Mouse (Mus musculus): ENCODE results near the gene Napepld. TPM values are rescaled to one million over a fixed set of nuclear protein-coding genes. Genes with fewer than 3 reads are reported as not detected.
"Not testable (repeated sequence)": the region's sequence is repeated elsewhere in the genome, so short reads cannot be mapped to it uniquely, and the experiment has no call there.

The Napepld gene
- polyA plus RNA-seq, 1 experiment from 2014 or later, result 2.5 TPM

DNA sequence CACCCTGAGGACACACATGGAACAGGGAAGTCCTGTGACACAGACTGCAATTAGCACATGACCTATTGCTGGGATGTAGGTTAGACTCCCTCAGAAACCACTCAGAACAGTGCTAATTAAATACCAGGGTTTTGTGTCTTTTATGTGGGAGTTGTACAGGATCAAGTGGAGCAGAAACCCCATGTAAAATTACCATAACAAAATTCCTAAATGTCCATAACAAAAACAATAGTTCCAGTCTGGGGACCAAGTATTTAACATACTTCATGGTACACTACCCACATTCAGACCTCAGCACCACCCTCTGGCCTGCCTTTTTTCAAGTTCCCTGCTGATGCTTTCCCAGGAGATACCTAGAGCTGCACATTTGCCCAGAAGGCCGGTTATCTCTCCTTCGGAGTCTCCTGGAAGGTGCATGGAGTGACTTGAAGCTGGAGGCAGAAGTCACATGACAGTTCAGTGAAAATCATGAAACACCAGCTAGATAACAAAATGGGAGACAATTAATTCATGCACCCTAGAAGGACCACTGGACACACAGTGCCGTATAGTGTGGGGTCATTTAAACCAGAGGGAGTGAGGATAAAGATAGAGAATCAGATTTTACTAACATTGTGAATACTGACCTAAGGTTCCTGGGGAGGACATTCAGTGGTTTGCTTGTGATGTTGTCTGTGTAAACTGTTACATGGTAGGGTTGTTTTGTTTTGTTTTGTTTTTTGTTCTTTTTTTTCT, 31.1 kb upstream of the Napepld start:
- Histone ChIP-seq H3K9ac (no peak overlapping the region), H3K4me1 (peaks cover 4% of the 10 kb centered on the region; the same call in 1 of the 2 replicates), H3K4me2 (replicated peaks) (no peak overlapping the region), H3K9me3 (no peaks in the 10 kb centered on the region), H3K4me3 (no peak overlapping the region), H3K27ac (no peak overlapping the region), H3K36me3 (no peaks in the 10 kb centered on the region), H3K27me3 (no peaks in the 10 kb centered on the region)
- no peak for ATAC-seq (ENCODE audit: low FRiP score, low read depth)
- 90% methylated on average over 3 of the region's 3 CpGs for WGBS

GRCm38 (mm10) chr5:21729107-21729506, 27.9 kb upstream of the Napepld start:
- Histone ChIP-seq H3K9me3 (no peaks in the 10 kb centered on the region), H3K9ac (no peak overlapping the region), H3K27me3 (no peaks in the 10 kb centered on the region), H3K36me3 (no peaks in the 10 kb centered on the region), H3K4me3 (no peak overlapping the region), H3K4me2 (replicated peaks) (no peak overlapping the region), H3K27ac (no peak overlapping the region), H3K4me1 (peaks cover 14% of the 10 kb centered on the region; the same call in 1 of the 2 replicates)
- WGBS, result 80% methylated on average over 5 of the region's 5 CpGs
- no peak for ATAC-seq (ENCODE audit: low FRiP score, low read depth)

DNA sequence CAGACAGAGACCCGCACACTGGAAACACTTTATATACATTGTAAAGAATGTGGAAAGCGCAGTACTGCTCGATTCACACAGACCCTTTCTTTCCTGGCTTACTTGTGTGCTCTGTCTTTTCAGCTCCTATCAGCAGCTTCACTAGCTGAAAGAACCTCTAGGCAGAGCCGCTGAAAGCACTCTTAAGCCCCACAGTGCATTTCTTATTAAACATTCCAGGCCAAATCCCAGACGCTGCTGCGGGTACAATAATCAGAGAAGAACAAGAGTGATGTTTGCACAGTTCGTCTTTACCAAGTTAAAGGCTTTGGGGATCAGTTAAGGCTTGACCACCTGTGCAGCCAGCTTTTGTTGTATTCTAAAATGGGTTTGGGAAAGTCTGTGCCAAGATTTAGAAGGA, 23.7 kb upstream of the Napepld start:
- Histone ChIP-seq H3K27me3 (no peaks in the 10 kb centered on the region), H3K27ac (peak overlapping the region; percentile 73; the same call in 1 of the 2 replicates), H3K9ac (no peak overlapping the region), H3K4me3 (no peak overlapping the region), H3K4me1 (peaks cover 17% of the 10 kb centered on the region; the same call in 1 of the 2 replicates), H3K4me2 (replicated peaks) (no peak overlapping the region), H3K9me3 (no peaks in the 10 kb centered on the region), H3K36me3 (no peaks in the 10 kb centered on the region)
- 23% methylated on average over 7 of the region's 7 CpGs for WGBS
- peak; percentile 50; the same call in 1 of the 2 replicates for ATAC-seq (ENCODE audit: low FRiP score, low read depth)

GRCm38 (mm10) chr5:21724427-21724826, 23.2 kb upstream of the Napepld start:
- Histone ChIP-seq H3K4me2 (replicated peaks) (no peak overlapping the region), H3K4me3 (no peak overlapping the region), H3K27me3 (no peaks in the 10 kb centered on the region), H3K36me3 (no peaks in the 10 kb centered on the region), H3K9me3 (no peaks in the 10 kb centered on the region), H3K27ac (peak overlapping the region; percentile 73; the same call in 1 of the 2 replicates), H3K9ac (no peak overlapping the region), H3K4me1 (peaks cover 17% of the 10 kb centered on the region; the same call in 1 of the 2 replicates)
- no peak for ATAC-seq (ENCODE audit: low FRiP score, low read depth)
- WGBS, result 55% methylated on average over 1 of the region's 1 CpGs

GRCm38 (mm10) chr5:21719209-21719608, 18.0 kb upstream of the Napepld start:
- ATAC-seq (ENCODE audit: low FRiP score, low read depth), result no peak
- WGBS, result 89% methylated on average over 2 of the region's 2 CpGs

GRCm38 (mm10) chr5:21718546-21718945, 17.4 kb upstream of the Napepld start:
- peaks cover 6% of the 10 kb centered on the region; the same call in 1 of the 2 replicates for H3K4me1 ChIP-seq
- no peak overlapping the region for H3K4me2 ChIP-seq (replicated peaks)
- H3K4me3 ChIP-seq, result no peak overlapping the region
- 89% methylated on average over 5 of the region's 5 CpGs for WGBS
- H3K9me3 ChIP-seq, result no peaks in the 10 kb centered on the region
- H3K27ac ChIP-seq, result no peak overlapping the region
- no peaks in the 10 kb centered on the region for H3K36me3 ChIP-seq
- H3K27me3 ChIP-seq, result no peaks in the 10 kb centered on the region
- ATAC-seq (ENCODE audit: low FRiP score, low read depth), result no peak
- H3K9ac ChIP-seq, result no peak overlapping the region

More at GRCm38 (mm10) chr5:21719209-21719608, 18.0 kb upstream of the Napepld start:
- H3K36me3 ChIP-seq, result no peaks in the 10 kb centered on the region
- H3K4me2 ChIP-seq (replicated peaks), result no peak overlapping the region
- no peaks in the 10 kb centered on the region for H3K9me3 ChIP-seq
- no peak overlapping the region for H3K9ac ChIP-seq
- H3K4me3 ChIP-seq, result no peak overlapping the region
- H3K27ac ChIP-seq, result no peak overlapping the region
- no peaks in the 10 kb centered on the region for H3K27me3 ChIP-seq
- H3K4me1 ChIP-seq, result peaks cover 7% of the 10 kb centered on the region; the same call in 1 of the 2 replicates

DNA sequence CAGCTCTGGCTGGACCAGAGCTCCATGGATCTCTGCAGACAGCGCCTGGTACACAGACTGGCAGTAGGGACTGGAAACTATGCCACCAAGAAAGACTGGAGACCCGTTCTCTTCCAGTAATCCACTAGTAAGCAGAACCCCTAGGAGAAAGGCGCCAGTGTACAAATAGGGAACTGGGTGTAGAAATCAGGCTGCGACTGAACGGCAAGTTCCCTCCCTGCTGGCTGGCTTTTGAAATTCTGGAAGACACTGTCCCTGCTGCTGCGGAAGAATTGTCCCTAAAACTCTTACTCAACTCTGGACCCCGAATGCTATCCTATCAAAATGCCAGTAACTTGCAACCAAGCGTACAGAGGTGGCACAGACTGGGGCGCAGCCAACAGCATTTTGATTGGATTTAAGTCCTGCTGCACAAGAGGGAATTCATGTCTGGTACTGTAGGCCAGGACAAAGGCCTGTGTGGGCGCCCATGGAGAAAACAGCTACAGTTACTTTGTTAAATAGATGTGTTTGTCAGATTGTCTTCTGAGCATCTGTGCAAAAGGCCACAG, 16.0 kb upstream of the Napepld start:
- no peaks in the 10 kb centered on the region for H3K27me3 ChIP-seq
- H3K4me2 ChIP-seq (replicated peaks), result no peak overlapping the region
- no peak overlapping the region for H3K9ac ChIP-seq
- peaks cover 6% of the 10 kb centered on the region; the same call in 1 of the 2 replicates for H3K4me1 ChIP-seq
- no peak overlapping the region for H3K4me3 ChIP-seq
- no peak for ATAC-seq (ENCODE audit: low FRiP score, low read depth)
- H3K27ac ChIP-seq, result no peak overlapping the region
- H3K36me3 ChIP-seq, result no peaks in the 10 kb centered on the region
- 85% methylated on average over 10 of the region's 10 CpGs for WGBS
- no peaks in the 10 kb centered on the region for H3K9me3 ChIP-seq

GRCm38 (mm10) chr5:21714447-21714846, 13.3 kb upstream of the Napepld start:
- ATAC-seq (ENCODE audit: low FRiP score, low read depth), result no peak
- 92% methylated on average over 4 of the region's 4 CpGs for WGBS
- Histone ChIP-seq H3K4me3 (no peak overlapping the region), H3K9ac (no peak overlapping the region), H3K27ac (no peak overlapping the region), H3K36me3 (no peaks in the 10 kb centered on the region), H3K9me3 (no peaks in the 10 kb centered on the region), H3K4me1 (no peaks in the 10 kb centered on the region), H3K4me2 (replicated peaks) (no peak overlapping the region), H3K27me3 (no peaks in the 10 kb centered on the region)

GRCm38 (mm10) chr5:21712127-21712715, 11.0 kb upstream of the Napepld start:
- Histone ChIP-seq H3K4me2 (replicated peaks) (no peak overlapping the region), H3K27me3 (no peaks in the 10 kb centered on the region), H3K4me1 (no peaks in the 10 kb centered on the region), H3K9me3 (no peaks in the 10 kb centered on the region), H3K9ac (no peak overlapping the region), H3K27ac (no peak overlapping the region), H3K4me3 (no peak overlapping the region), H3K36me3 (no peaks in the 10 kb centered on the region)
- 69% methylated on average over 13 of the region's 13 CpGs for WGBS
- ATAC-seq (ENCODE audit: low FRiP score, low read depth), result no peak

GRCm38 (mm10) chr5:21708011-21708410, 6.8 kb upstream of the Napepld start:
- not testable (repeated sequence) for H3K9me3 ChIP-seq; H3K27me3 ChIP-seq; H3K36me3 ChIP-seq; H3K4me1 ChIP-seq; H3K9ac ChIP-seq; H3K4me3 ChIP-seq; H3K27ac ChIP-seq; ATAC-seq (ENCODE audit: low FRiP score, low read depth); H3K4me2 ChIP-seq (replicated peaks)
- 88% methylated on average over 8 of the region's 8 CpGs for WGBS

DNA sequence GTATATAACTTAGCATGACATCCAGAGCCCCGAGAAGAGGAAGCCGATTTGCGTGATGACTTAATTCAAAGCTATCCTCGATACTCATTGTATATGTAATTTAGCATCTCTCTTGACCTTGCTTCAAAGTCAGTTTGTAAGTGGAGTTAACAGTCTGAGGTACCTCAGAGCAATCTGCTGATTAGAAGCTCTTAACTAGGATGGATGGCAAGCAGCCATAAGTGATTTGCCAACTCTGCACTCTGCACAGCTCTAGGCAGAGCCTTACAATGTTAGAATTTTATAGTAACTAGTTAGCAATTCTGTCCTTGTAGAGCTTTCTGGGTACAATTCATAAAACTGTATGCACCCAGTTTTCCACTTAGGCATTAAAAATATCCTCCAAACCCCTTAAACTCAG, 5.3 kb upstream of the Napepld start:
- Histone ChIP-seq H3K9me3 (no peaks in the 10 kb centered on the region), H3K4me1 (no peaks in the 10 kb centered on the region), H3K4me2 (replicated peaks) (no peak overlapping the region), H3K36me3 (no peaks in the 10 kb centered on the region), H3K4me3 (no peak overlapping the region), H3K27ac (no peak overlapping the region), H3K27me3 (no peaks in the 10 kb centered on the region), H3K9ac (no peak overlapping the region)
- 94% methylated on average over 4 of the region's 4 CpGs for WGBS
- no peak for ATAC-seq (ENCODE audit: low FRiP score, low read depth)

GRCm38 (mm10) chr5:21703708-21704107, 2.5 kb upstream of the Napepld start:
- Histone ChIP-seq H3K9me3 (no peaks in the 10 kb centered on the region), H3K36me3 (no peaks in the 10 kb centered on the region), H3K4me2 (replicated peaks) (no peak overlapping the region), H3K4me1 (0 out of 2 replicates have a peak, but pooled peaks cover 4% of the 10 kb centered on the region), H3K27me3 (no peaks in the 10 kb centered on the region), H3K4me3 (no peak overlapping the region), H3K27ac (no peak overlapping the region), H3K9ac (no peak overlapping the region)
- 90% methylated on average over 3 of the region's 3 CpGs for WGBS
- ATAC-seq (ENCODE audit: low FRiP score, low read depth), result no peak

All from limb, embryonic 13.5 days (tissue).